Mouse (Mus musculus): ENCODE measurements around the gene Slc25a25. TPM values are rescaled to one million over a fixed set of nuclear protein-coding genes. Genes with fewer than 3 reads are reported as not detected.
A peak's percentile ranks its signal among the peaks of the same experiment; 100 is the strongest.

Gene Slc25a25
- polyA plus RNA-seq, 1 experiment, result 9.5 TPM

- peaks cover 80% of the 10 kb centered on the region for H3K79me2 ChIP-seq (ENCODE audit: control insufficient read depth, insufficient read depth)
- TF ChIP-seq POLR2A (IDR thresholded peaks at IDR 0.05; ENCODE audit: insufficient read length, low read depth), result no peak
- no peak for TF ChIP-seq REST (IDR thresholded peaks at IDR 0.05; ENCODE audit: insufficient read depth, insufficient read length)
- TF ChIP-seq MYOG (IDR thresholded peaks at IDR 0.05; ENCODE audit: control insufficient read depth in 1 of 3, insufficient read depth in 1 of 3, insufficient read length in 2 of 3, low read depth in 2 of 3), result no peak
- TF ChIP-seq USF1 (IDR thresholded peaks at IDR 0.05; ENCODE audit: low read depth), result no peak
- TF ChIP-seq MAX (IDR thresholded peaks at IDR 0.05; ENCODE audit: low read depth), result no peak
- TF ChIP-seq MYOD1 (IDR thresholded peaks at IDR 0.05; ENCODE audit: control insufficient read depth in 1 of 3, insufficient read length in 2 of 3, low read depth in 2 of 3), result no peak
- no peak for TF ChIP-seq TCF3 (IDR thresholded peaks at IDR 0.05; ENCODE audit: insufficient read length, low read depth)
- no peak for TF ChIP-seq TCF12 (IDR thresholded peaks at IDR 0.05; ENCODE audit: insufficient read depth, poor library complexity, severe bottlenecking)
- TF ChIP-seq CEBPB (IDR thresholded peaks at IDR 0.05; ENCODE audit: insufficient read depth, poor library complexity, severe bottlenecking), result no peak
- no peak for TF ChIP-seq E2F4 (IDR thresholded peaks at IDR 0.05; ENCODE audit: insufficient read depth)
- no peak for TF ChIP-seq SRF (IDR thresholded peaks at IDR 0.05; ENCODE audit: control insufficient read depth, insufficient read length, low read depth)
- TF ChIP-seq POLR2AphosphoS2 (IDR thresholded peaks at IDR 0.05; ENCODE audit: insufficient read length, low read depth), result no peak
- no peak overlapping the region for H3K4me2 ChIP-seq (ENCODE audit: low read depth)
- no peaks in the 10 kb centered on the region for H3K36me3 ChIP-seq (ENCODE audit: control insufficient read depth, insufficient read depth)
- no peak overlapping the region for H3ac ChIP-seq (ENCODE audit: control insufficient read depth, insufficient read length)
- H3K27me3 ChIP-seq (ENCODE audit: control insufficient read depth, insufficient read depth, insufficient read length), result no peaks in the 10 kb centered on the region
- no peak overlapping the region for H3K4me3 ChIP-seq
Observed at GRCm38 (mm10) chr2:32438733-32439132, 12.5 kb downstream of the Slc25a25 start.

DNA sequence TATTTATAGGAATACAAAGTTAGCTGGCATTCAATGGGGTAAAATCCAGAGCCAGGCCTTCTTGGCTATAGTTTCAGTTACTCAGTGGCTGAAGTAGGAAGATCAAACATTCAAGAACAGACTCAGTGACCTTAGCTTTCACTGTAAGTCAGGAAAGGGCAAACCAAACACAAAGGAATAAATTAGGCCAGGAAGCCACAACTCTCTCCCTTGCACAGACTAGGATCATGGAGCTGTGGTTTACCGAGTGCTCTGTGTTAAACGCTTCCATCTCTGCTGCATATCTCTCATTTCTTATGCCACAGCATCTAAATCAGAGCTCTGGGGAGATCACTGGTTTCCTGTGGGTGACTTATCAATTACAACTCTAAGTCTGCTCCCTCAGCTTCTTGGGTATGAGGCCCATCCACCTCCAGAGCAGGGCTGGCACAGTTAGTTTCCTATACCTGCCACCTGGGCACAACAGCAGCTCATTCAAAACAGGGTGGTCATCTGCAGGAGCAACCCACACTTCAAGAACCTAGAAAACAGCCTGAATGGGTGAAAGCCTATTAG lies 13.6 kb downstream of the Slc25a25 start:
- H3K4me2 ChIP-seq (ENCODE audit: low read depth), result peak overlapping the region; percentile 37
- TF ChIP-seq REST (IDR thresholded peaks at IDR 0.05; ENCODE audit: insufficient read depth, insufficient read length) (no peak), E2F4 (IDR thresholded peaks at IDR 0.05; ENCODE audit: insufficient read depth) (no peak), MYOG (IDR thresholded peaks at IDR 0.05; ENCODE audit: control insufficient read depth in 1 of 3, insufficient read depth in 1 of 3, insufficient read length in 2 of 3, low read depth in 2 of 3) (no peak), TCF12 (IDR thresholded peaks at IDR 0.05; ENCODE audit: insufficient read depth, poor library complexity, severe bottlenecking) (no peak), USF1 (IDR thresholded peaks at IDR 0.05; ENCODE audit: low read depth) (no peak), POLR2A (IDR thresholded peaks at IDR 0.05; ENCODE audit: insufficient read length, low read depth) (no peak), TCF3 (IDR thresholded peaks at IDR 0.05; ENCODE audit: insufficient read length, low read depth) (no peak), CEBPB (IDR thresholded peaks at IDR 0.05; ENCODE audit: insufficient read depth, poor library complexity, severe bottlenecking) (no peak), SRF (IDR thresholded peaks at IDR 0.05; ENCODE audit: control insufficient read depth, insufficient read length, low read depth) (no peak), MAX (IDR thresholded peaks at IDR 0.05; ENCODE audit: low read depth) (no peak), POLR2AphosphoS2 (IDR thresholded peaks at IDR 0.05; ENCODE audit: insufficient read length, low read depth) (no peak)
- no peaks in the 10 kb centered on the region for H3K27me3 ChIP-seq (ENCODE audit: control insufficient read depth, insufficient read depth, insufficient read length)
- no peak overlapping the region for H3K4me3 ChIP-seq
- no peak overlapping the region for H3ac ChIP-seq (ENCODE audit: control insufficient read depth, insufficient read length)
- peaks cover 69% of the 10 kb centered on the region for H3K79me2 ChIP-seq (ENCODE audit: control insufficient read depth, insufficient read depth)
- H3K36me3 ChIP-seq (ENCODE audit: control insufficient read depth, insufficient read depth), result no peaks in the 10 kb centered on the region

DNA sequence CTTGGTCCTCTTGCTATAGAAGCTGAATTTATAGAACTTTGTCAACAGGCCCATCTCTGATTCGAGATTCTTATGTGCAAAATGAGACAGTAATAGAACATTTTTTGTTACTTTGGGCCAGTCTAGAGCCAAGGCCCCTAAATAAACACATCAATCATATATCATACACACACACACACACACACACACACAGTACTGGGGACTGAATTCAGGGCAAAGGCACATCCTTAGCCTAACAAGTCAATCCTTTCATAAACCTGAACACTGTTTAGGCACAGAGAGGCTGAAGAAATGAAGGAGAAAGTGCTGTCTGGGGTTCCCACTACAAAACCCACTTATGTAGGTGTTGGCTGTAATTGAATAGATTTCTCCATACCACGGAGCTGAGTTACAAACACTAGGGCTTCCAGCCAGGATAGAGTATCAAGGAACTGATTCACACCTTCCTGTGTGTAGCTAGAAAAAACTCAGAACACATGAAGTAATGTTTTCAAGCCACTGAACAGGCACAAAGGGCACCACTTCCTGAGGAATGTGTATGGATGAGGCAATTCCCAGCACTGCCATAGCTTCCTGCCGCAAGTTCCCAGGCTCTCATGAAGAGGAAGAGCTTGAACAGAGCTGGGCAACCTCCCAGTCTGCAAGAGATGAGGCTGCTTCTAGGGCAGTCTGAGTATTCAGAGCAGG lies 14.4 kb downstream of the Slc25a25 start:
- no peaks in the 10 kb centered on the region for H3K36me3 ChIP-seq (ENCODE audit: control insufficient read depth, insufficient read depth)

GRCm38 (mm10) chr2:32430701-32431676 lies 20.3 kb downstream of the Slc25a25 start:
- no peak overlapping the region for H3ac ChIP-seq (ENCODE audit: control insufficient read depth, insufficient read length)
- peaks cover 68% of the 10 kb centered on the region for H3K79me2 ChIP-seq (ENCODE audit: control insufficient read depth, insufficient read depth)
- H3K27me3 ChIP-seq (ENCODE audit: control insufficient read depth, insufficient read depth, insufficient read length), result no peaks in the 10 kb centered on the region
- no peaks in the 10 kb centered on the region for H3K36me3 ChIP-seq (ENCODE audit: control insufficient read depth, insufficient read depth)
- no peak for TF ChIP-seq MYOG (IDR thresholded peaks at IDR 0.05; ENCODE audit: control insufficient read depth in 1 of 3, insufficient read depth in 1 of 3, insufficient read length in 2 of 3, low read depth in 2 of 3)
- TF ChIP-seq REST (IDR thresholded peaks at IDR 0.05; ENCODE audit: insufficient read depth, insufficient read length), result no peak
- no peak for TF ChIP-seq CEBPB (IDR thresholded peaks at IDR 0.05; ENCODE audit: insufficient read depth, poor library complexity, severe bottlenecking)
- TF ChIP-seq TCF3 (IDR thresholded peaks at IDR 0.05; ENCODE audit: insufficient read length, low read depth), result no peak
- no peak for TF ChIP-seq SRF (IDR thresholded peaks at IDR 0.05; ENCODE audit: control insufficient read depth, insufficient read length, low read depth)
- TF ChIP-seq MAX (IDR thresholded peaks at IDR 0.05; ENCODE audit: low read depth), result no peak
- no peak for TF ChIP-seq USF1 (IDR thresholded peaks at IDR 0.05; ENCODE audit: low read depth)
- TF ChIP-seq POLR2A (IDR thresholded peaks at IDR 0.05; ENCODE audit: insufficient read length, low read depth), result no peak
- no peak for TF ChIP-seq E2F4 (IDR thresholded peaks at IDR 0.05; ENCODE audit: insufficient read depth)
- TF ChIP-seq POLR2AphosphoS2 (IDR thresholded peaks at IDR 0.05; ENCODE audit: insufficient read length, low read depth), result no peak
- TF ChIP-seq MYOD1 (IDR thresholded peaks at IDR 0.05; ENCODE audit: control insufficient read depth in 1 of 3, insufficient read length in 2 of 3, low read depth in 2 of 3), result no peak
- TF ChIP-seq TCF12 (IDR thresholded peaks at IDR 0.05; ENCODE audit: insufficient read depth, poor library complexity, severe bottlenecking), result no peak
- H3K4me3 ChIP-seq, result peak overlapping the region; percentile 8
- H3K4me2 ChIP-seq (ENCODE audit: low read depth), result peak overlapping the region; percentile 65

More for the DNA sequence above, 14.4 kb downstream of the Slc25a25 start:
- TF ChIP-seq REST (IDR thresholded peaks at IDR 0.05; ENCODE audit: insufficient read depth, insufficient read length) (no peak), CEBPB (IDR thresholded peaks at IDR 0.05; ENCODE audit: insufficient read depth, poor library complexity, severe bottlenecking) (peak; percentile 63; the same call in 1 of the 2 replicates), SRF (IDR thresholded peaks at IDR 0.05; ENCODE audit: control insufficient read depth, insufficient read length, low read depth) (no peak)
- Histone ChIP-seq H3K4me2 (ENCODE audit: low read depth) (peak overlapping the region; percentile 37), H3K4me3 (no peak overlapping the region), H3K79me2 (ENCODE audit: control insufficient read depth, insufficient read depth) (peaks cover 63% of the 10 kb centered on the region), H3K27me3 (ENCODE audit: control insufficient read depth, insufficient read depth, insufficient read length) (no peaks in the 10 kb centered on the region), H3ac (ENCODE audit: control insufficient read depth, insufficient read length) (no peak overlapping the region)

Measured in myocyte (in vitro differentiated cells).